Mouse (Mus musculus) liver, embryonic 14.5 days (tissue): ENCODE data around the gene Apaf1.

Experiments
- CTCF ChIP-seq: IDR thresholded peaks from 2 replicates; pipeline ENCODE4 v1.5.1; 2016; ENCODE audit warnings: antibody characterized with exemption, low read depth, control low read depth
- EP300 ChIP-seq: IDR thresholded peaks from 2 replicates; pipeline ENCODE4 v1.6.1; 2016; ENCODE audit warnings: antibody characterized with exemption, low read depth

DNA sequence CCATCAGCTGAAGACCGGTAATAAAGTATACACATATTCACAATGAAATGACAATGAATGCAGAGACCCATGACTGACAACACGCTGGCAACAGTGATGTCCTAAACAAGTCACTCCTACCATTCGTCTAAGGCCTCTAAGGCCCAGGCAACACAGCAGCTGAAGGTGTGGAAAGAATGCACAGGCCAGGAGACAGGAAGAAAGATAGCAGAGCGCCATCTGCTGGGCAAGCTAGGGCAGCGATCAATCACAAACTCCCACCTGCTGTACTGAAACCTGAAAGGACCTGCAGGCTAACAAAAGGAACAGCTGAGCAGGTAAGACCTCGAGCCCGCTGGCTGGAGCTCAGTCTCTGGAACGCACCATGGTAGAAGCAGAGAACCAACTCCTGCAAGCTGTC lies 48.6 kb downstream of the Apaf1 start:
- TF ChIP-seq CTCF (peak; percentile 91), EP300 (no peak)
